Mouse (Mus musculus) megakaryocyte, embryonic 14.5 days (primary cell): ENCODE data around the gene Plxdc1.

Source experiments
- FLI1 ChIP-seq: IDR thresholded peaks from 2 replicates; pipeline ENCODE4 v1.6.1; 2012; ENCODE audit warnings: low read length, inconsistent platforms, mixed read lengths
- GATA1 ChIP-seq: IDR thresholded peaks from 3 replicates; pipeline ENCODE4 v1.6.1; 2012; ENCODE audit warnings: mixed read lengths, low read length, inconsistent platforms, borderline replicate concordance

DNA sequence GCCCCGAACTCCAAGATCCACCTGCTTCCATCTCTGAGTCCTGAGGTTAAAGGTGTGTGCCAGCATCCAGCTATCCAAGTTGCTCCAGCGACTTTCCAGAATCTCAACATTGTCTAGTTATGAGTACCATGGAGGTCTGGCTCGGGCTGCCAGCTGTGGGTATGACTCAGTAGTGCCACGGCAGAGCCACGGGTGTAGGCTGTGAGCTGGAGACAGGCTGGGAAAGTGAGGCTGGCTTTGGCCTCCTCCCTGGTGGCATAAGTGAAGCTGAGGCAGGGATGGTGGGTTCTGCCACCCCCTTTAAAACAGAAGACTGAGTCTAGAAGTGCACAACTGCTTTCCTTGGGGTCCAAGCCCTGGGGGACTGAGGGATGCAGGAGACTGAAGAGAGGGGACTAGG lies 47.8 kb upstream of the Plxdc1 start:
- TF ChIP-seq GATA1: no peak
- TF ChIP-seq FLI1: no peak
